Mouse (Mus musculus) WW6 (cell line): ENCODE results near the gene Trim47.
"Not testable (repeated sequence)": the region's sequence is repeated elsewhere in the genome, so short reads cannot be mapped to it uniquely, and the experiment has no call there.

ENCODE experiments used
- DNase-seq: peaks from one replicate; pipeline ENCODE4 v3.0.0-alpha.2; 2013; ENCODE audit warnings: low read depth, low spot score

Trim47 gene

DNA sequence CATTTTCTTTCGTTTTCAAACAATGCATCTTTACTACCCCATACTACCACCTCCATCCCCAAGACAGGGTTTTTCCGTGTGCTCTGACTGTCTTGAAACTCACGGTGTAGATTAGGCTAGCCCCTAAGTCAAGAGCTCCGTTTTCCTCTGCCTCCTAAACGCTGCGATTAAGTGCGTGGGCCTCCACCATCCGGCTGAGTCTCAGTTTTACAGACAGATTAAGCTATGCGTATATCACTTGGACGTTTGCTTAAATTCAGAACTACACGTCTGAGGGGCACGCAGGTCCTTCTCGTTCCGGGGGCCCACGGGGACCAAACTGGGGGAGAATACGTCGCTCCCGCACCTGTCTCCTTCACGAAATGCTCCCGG lies 11.1 kb upstream of the Trim47 start:
- DNase-seq = no peak

DNA sequence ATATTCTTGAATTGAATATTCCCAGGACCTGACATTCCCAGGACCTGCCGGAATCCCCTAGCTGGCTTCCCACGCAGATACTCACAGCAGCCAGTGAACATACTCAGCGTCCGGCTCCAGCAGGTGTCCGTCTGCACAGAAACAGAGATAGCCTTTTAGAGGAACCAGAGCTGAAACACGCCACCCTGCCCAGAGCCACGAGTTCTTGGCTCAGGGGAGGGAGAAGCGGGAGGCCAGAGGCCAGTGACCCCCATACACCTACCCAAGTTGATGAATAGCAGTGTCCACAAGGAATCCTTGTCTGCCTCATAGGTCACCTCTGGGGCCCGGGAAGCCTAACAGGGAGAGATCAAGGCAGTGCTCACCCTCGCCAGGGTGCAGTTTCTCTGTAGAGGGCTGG lies 7.2 kb upstream of the Trim47 start:
- no peak for DNase-seq

DNA sequence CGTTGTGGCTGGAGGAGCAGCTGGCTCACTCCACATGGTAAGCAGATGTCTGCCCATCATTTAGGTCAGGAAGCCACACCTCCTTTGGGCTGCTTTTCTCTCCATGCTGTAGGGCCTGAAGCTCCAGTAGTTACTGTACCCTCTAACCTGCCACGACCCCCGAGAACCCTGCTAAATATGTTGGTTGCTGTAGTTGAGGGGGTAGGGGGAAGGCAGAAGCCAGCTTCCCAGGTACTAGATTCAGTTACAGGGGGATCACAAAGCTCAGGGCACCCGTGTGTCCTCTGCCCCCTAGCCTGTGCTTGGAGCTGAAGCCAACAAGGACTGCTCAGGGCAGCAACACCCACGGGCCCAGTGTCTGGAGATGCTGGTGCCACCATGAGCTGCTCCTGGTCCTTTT lies 6.5 kb upstream of the Trim47 start:
- no peak for DNase-seq

DNA sequence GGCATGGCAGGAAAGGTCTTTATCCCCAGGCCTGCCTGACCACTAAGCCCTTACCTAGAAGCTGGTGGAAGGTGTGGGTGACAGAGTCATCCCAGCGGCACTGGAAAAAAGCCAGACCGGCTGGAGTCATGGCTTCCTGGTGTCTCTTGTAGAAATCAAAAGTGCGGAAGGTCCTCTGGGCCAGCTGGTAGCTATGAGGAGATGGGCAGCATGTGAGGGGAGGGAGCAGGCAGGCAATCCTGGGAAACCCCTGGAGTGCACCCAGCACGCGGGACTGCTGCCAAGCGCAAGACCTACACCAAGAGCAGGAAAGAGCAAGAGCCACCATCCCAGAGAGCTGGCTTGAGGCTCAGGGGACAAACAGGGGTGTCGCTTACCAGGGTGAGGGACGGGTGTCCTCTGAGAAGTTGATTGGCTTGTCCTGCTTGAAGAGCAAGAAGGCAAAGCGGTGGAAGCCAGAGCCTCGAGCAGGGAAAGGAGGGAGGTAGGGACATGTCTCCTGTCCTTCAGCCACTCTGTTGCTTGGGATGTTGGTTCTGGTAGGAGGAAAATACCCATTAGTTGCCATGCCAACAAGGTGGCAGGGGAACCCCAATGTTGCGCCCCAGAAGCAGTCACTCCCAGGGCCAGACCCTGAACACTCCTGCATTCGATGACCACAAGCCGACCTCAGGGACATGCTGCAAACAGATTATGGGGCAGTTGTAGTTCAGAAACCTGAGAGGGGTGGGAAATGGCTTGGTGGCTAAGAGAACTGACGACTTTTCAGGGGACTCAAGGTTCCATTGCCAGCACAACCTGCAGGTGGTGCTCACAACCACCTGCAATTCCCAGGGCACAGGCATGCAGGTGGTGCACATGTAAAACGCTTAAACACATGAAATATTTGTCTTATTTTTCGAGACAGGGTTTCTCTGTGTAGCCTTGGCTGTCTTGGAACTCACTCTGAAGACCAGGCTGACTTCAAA lies 5.6 kb upstream of the Trim47 start:
- no peak for DNase-seq

DNA sequence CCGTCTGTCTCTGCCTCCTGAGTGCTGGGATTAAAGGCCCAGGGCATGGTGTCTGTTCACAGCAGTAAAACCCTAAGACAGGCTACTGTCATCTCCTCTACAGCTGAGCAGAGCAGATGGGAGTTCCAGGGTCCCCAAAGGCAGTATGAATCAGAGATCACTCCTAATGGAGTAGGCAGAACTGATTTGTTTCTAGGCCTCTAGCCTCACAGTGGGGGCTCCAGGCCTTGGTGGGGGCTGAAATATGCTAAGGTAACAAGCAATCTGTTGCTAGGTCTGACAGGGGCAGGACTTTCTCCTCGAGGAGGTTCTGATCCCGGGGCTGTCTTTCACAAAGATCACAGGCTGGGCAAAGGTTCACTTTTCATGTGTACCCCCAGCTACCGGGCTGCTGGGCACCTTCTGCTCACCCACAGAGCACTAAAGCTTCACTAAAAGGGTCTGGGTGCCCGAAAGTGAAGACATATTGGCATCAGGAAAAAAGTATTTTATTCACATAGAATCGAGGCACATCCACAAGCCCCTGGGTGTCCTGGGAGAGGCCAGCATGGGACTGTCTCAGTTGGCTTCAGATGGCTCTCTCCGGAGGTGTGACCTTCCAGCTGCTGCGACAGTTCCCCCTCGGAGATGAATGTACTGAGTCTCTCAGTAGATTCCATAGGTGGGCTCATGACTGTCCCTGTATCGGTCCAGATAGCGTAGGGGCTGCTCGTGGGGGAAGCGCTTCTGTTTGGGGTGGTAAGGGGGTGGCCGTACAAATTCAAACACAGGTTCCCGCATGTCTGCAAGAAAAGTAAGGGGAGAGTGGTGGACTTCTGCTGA lies 4.5 kb upstream of the Trim47 start:
- no peak for DNase-seq

DNA sequence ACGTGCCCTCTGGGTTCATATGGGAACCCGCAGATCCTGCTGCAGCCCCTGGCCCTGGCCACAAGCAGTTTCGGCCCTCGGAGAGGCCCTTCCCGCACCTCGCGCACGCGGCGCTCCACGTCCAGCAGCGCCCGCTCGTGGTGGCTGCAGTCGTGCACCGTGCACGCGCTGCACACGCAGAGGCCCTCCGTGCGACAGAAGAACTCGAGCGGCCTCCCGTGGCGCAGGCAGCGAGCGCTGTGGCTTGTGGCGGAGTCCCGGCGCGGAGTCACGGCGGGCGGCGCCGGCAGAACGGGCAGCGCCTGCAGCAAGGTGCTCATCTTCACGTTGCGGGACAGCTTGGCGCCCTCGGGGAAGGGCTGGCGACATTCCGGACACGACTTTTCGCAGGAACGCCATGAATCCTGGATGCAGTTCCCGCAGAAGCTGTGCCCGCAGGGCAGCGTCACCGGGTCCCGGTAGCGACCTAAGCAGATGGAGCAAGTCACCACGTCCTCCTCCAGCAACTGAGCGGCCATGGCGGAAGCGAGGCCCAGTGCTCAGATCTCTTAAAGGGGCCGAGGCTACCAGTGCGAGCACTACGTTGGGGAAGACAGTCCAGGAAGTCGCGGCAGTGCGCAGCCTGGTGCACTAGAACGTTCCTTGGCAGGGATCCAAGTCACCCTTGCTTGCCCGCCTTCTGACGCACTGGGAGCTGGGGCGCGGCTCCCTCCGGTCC lies 3.6 kb upstream of the Trim47 start, which contains the start of gene Trim65:
TSS of gene Trim65 (minus strand) at position 641 of the 718 bp plus-strand sequence.
- DNase-seq = no peak

DNA sequence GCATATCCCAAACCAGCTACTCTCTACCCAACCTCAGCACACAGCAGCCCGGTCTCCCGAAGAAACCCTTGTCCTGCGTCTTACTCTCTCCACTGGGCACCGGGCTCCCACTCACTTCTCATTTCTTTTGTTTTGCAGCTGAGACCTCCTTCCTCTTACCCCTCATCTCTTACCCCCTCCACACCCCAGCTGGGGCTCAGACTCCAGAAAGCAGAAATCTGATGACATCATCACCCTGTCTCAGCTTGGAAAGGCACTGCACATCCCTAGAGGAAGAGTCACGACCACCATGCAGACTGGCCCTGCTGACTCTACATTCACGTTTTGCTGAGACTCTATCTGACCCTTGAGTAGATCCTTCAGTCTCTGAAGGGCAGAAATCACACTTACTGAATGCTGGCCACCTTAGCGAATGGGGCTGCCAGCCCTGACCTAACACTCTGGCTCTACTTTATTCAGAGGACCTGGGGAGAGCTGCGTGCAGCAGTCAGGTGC lies 3.0 kb upstream of the Trim47 start:
- no peak for DNase-seq

DNA sequence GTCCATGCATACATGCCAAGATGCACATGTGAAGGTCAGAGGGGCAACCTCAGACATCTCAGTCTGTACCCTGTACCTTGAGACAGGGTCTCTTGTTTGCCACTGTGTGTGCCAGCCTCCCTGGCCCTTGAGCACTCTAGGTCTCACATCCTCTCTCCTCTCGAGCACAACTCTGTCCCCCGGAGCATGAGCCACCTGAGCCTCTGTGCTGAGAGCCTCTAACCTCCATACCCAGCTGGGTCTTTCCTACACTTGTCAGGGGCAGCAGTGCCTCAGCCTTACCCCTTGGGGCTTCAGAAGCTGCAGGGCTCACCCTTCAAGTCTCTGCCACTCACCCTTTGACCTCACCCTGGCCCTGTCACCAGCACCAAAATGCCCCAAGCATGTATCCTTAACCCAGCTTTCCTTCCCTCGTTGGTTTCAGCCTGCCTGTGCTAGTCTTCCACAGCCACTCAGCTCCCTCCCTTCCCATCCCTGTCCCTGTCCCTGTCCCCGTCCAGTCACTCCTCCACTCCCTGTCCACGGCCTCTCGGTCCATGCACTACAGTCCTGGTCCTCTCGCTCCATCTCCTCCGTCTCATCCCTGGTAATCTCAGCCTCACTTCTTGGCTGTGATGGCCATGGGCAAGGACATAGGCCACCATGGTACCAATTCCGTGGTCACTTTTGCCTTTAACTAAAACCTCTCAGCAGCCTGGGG lies 2.2 kb upstream of the Trim47 start:
- DNase-seq = no peak

DNA sequence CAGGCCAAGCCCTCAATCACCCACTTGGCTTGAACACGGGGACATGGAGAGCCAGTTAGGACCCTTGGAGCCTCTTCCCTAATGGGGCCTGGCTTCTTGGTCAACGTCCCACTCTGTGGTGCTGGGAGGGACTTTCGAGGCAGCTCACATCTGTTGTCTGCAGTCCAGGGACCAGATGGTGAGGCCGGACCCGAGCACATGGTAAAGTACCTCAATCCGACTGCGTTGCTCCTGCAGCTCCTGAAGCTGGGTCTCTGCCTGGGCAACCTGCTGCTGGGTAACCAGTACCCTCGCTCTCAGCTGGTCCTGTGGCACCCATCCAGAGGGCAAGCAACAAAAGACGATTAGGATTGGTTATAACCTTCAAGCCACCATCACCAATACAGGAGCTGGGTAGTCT lies 976 bp upstream of the Trim47 start:
- no peak for DNase-seq

DNA sequence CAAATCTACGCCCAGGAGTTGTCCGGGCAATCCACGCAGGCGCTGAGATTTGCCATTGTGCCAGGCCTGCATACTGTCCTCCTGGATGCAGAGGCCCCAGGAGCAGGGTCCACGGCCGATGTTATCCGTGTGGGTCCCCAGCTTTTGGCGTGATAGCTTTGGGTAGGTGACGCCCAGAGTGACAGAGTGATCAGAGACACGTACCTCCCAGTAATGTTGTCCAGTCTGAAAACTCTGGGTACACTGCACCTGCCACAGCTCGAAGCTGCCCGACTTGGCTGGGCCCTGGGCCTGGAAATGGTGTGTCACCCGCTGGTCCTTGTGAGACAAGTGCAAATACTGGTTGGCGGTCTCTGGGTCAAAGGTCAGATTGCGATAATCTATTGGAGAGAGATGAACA lies 749 bp downstream of the Trim47 start:
- no peak for DNase-seq

DNA sequence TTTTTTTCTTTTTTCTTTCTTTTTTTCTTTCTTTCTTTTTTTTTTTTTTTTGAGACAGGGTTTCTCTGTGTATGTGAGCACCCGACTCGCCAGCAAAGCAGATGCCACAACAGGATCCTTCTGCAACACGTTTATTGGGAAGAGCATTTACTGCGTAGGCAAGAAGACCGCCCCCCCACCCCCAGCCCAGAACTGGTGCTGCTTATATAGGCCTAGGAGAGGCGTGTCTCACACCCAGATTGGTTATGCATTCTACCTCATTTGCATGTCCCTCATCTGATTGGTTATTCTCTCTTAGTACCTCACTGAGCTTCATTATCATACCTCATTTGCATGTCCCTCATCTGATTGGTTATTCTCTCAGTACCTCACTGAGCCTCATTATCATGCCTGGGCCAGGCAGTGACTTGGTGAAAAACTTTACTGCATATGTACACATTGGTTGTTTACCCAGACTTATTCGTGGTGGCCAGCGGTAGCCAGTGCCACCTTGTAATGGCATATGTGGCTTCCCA lies 5.2 kb downstream of the Trim47 start:
- DNase-seq = not testable (repeated sequence)

DNA sequence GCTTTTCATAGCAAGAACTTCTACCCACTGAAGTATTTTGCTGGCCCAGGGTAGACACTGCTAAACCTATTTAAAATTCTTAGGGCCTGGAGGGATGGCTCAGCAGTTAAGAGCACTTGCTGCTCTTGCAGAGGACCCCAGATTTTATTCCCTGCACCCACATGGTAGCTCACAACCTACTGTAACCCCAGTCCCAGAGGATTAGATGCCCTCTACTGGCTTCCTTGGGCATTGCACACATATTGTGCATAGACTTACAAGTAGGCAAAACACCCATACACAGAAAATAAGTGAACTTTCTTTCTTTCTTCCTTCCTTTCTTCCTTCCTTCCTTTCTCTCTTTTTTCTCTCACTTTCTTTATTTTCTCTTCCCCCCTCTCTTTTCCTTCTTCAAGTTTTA lies 9.2 kb downstream of the Trim47 start:
- DNase-seq = no peak

DNA sequence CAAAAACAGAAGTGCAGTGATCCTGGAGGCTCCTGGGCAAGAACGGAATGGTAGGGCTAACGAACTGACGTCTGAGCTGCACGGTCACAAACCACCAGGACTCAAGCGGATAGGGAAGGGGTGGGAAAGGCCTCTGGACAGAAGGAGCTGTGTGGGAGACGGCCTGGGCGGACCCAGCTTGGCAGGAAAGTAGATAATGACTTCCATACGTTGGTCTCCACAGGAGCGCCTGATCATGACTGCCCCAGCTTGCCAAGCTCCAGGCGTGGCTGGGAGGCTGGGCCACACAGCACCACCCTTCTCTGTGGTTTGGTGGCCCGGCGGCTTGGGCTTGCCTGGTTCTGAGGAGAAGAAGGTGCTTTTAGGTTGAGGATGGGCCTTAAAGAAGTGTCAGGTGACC lies 9.8 kb downstream of the Trim47 start:
- no peak for DNase-seq

DNA sequence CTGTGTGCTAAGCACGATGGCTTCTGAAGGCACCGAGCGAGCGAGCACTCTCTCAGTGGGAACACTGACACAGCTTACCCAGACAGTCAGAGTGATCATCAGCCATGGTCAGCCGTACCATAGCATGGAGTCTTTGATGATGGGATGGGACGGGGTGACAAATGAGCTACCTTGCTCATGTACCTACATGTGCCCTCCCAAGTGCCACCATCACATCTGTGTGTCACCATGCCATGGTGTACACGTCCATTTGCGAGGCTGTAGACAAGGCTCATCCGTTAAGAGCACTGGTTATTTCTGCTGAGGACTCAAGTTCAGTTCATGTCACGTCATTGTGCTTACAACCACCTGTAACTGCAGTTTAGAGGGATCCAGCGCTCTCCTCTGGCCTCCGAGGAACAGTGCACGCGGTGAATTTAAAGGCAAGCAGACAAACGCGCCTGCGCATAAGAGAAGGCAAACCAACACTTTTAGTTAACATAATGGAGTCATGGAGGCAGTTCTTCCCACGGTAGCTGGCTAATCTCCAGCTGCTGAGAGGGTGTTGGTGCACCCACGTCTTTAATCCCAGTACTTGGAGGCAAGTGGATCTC lies 15.3 kb downstream of the Trim47 start:
- no peak for DNase-seq

DNA sequence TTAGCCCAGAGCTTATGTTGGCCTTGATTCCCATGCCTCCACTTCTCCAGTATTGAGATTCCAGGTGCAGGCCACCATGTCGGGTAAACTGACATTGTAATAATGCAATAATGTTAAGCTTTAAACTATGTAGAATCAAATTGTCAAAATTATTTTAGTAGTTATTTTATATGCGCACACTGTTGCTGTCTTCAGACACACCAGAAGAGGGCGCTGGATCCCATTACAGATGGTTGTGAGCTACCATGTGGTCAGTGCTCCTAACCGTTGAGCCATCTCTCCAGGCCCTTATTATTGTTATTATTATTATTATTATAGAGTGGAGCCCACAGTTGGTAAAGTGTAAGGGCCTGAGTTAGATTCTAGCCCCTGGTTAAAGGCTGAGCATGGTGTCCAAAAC lies 15.9 kb downstream of the Trim47 start:
- no peak for DNase-seq

DNA sequence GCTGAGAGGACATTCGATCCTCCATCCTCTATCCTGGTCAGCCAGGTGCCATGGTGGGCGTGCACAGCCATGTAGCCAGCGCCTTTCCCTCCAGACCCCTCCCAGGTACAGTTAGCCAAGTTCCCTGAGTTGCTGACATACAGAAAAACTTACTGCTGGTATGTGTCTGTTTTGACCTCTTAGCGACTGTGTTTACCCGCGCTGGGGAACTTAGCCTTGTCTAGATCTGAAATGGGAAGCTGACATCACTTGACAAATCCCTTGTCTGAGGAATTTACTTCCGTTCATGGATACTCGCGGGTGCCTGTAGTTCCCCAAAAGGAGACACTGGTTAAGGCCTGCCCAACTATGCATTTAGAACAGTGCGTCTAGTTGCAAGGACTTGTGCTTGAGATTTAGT lies 16.5 kb downstream of the Trim47 start:
- DNase-seq = no peak

DNA sequence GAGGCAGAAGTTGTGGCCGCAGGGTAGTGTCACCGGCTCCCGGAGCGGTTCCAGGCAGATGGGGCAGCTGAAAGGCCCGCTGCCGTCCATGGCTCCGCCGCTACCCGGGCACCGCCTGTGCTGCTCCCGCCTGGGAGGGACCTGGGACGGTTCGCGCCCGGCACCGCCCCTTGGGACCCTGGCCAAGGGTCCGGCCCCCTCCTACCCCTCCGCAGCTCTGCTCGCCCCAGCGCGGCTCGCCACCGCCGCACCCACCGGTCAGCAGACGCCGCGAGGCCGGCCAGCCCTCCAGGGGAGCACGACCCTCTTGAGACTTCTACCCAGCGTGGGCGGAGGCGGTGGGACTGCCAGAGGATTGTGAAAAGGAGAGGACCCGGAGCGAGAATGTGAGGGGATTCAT lies 16.9 kb downstream of the Trim47 start:
- no peak for DNase-seq

DNA sequence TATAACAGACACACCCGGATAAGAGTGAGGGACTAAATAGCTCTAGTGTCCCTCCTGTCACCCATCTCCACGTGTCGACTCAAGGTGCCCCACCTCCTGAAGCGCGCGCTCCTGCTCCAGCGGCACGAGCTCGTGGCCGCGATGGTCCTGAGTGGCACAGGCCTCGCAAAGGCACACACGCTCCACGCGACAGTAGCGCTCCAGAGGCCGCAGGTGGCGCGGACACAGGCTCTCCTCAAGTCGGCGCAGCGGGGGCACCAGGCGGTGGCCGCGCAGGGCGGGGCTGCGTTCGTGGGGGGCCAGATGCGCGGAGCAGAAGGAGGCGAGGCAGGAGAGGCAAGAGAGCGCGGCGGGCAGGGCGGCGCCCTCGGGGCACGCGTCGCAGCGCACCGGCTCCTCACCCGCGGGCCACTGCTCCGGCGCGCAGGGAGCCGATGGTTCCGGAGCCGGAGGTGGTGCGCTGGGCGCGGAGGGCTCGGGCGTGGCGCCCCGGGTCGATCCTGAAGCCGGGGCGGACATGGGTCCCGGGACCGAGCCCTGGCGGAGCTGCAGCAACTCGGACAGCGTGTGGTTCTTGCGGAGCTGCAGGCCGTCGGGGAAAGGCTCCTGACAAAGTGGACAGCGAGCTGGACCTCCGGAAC lies 17.4 kb downstream of the Trim47 start:
- no peak for DNase-seq

DNA sequence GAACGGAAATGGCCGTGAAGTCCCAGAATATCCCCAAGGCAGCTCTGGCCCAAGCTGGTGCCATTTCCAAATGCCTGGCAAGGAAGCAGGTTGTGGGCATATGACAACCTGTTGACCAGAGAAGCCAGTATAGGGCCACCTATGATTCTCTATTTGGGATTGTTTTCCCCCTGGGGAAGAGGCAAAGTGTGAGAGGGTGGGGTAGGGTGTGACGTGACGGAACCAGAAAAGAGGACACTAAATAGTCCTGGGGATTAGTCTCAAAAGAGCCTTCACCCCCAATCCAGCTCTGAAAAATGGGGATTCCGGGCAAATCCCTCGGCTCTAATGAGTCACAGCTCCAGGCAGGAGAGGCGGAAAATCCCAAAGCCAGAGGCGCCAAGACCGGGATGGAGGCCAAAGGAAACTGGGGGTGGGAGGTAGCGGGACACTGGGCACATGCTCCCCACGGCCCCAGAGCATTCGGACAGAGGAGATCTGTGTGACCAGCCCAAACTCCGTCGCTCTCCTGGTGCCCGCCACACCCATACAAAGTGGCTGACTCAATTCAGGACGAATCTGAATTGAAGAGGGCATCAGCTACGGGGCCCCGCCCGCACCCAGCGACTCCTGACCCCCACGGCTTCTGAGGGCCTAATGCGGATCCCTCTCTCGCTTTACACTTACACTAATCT lies 18.4 kb downstream of the Trim47 start:
- DNase-seq = no peak
